Mouse (Mus musculus) heart, adult 18-20 months (tissue): ENCODE data around the gene Mpped2. TPM values are rescaled to one million over a fixed set of nuclear protein-coding genes. Genes with fewer than 3 reads are reported as not detected.

Experiments used
- DNase-seq, 2 experiments: peaks; one replicate each; pipeline ENCODE4 v3.0.0; 2021 to 2022; ENCODE audit warnings: mixed read lengths in 1 of 2
- total RNA-seq, 2 experiments: library from RNA; stranded (reverse); gene quantifications; 2 replicates each; pipeline ENCODE4 v1.2.3; 2021

Mpped2 gene
- total RNA-seq, 2 experiments from 2014 or later, result 18.1 to 18.9 TPM

- DNase-seq, result peak; percentile 30 to 37
Observed at GRCm38 (mm10) chr2:106798824-106799223, 105.8 kb downstream of the Mpped2 start.

- no peak for DNase-seq
Observed at GRCm38 (mm10) chr2:106815898-106816297, 122.8 kb downstream of the Mpped2 start.

DNA sequence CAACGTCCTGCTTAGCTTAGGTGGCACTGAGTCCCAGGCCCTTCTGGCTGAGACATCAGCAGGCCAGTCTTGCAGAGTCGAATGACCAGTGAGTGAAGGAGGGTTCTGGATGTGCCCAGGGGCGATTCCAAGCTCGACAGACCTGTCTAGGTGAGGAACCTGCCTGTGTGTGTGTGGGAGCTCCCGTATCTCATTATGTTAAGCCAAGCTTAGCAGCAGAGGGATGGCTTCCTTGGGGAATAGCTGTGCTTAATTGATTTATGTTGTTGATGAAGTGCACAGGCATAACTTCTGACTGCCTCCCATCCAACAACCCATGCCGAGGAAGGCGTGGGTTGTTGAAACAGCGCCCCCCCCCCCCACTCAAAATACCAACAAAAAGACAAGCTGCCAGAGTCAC is 128.2 kb downstream of the Mpped2 start:
- no peak for DNase-seq

DNA sequence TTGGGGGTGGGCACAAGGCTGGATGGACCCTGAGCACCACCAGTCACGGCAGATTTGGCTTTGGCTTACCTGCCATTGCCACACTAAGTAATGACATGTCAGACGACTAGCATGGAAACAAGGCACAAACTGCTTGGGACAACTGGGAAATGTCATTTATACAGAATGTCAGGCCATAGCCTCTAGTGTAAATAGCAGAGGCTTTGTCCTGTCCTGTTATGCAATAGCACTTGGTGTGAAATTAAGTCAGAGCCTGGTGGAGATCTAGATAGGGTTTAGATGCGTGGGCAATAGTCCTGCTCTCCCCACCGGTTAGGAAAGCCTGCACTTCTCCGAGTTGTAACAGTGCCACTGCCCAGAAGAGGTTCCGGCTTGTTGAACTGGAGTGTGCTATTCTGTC is 128.8 kb downstream of the Mpped2 start:
- DNase-seq, result no peak

- no peak for DNase-seq
Observed at GRCm38 (mm10) chr2:106822540-106822939, 129.5 kb downstream of the Mpped2 start.

GRCm38 (mm10) chr2:106825461-106825860 is 132.4 kb downstream of the Mpped2 start:
- DNase-seq, result no peak

DNA sequence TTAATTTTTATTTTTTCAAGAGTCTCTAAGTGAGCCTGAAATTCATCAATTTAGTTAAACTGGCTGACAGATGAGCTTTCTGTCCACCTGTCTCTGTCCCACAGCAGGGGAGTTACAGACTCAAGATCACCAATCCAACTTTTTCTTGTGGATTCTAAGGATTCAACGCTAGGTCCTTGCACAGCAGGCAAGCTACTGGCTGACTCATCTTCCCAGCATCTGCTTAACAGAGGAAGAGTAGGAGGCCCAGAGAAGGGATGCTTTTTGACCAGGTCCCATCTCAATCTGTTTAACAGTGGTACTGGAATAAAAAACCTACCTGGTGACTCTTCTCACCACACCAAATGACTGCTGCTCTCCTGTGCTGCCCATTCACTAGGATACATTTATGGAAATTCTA is 133.0 kb downstream of the Mpped2 start:
- DNase-seq, result no peak

DNA sequence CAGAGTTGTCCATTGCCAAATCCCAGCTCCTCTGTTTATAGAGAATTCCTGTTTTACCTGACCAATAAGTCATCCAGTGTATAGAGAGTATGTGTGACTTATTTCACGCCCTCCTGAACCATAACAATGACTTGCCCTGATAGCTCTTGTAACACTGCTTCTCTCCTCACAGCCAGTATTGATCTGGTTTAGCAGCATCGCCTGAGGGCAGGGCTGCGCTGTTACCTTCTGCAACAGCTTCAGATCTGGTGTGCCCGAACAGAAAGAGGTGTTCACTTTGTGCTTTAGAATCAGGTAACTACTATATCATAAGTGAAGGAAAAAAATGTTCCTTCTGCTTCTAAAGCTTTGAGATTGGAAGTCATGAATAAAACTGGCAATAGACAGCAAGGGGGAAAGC is 133.7 kb downstream of the Mpped2 start:
- no peak for DNase-seq

GRCm38 (mm10) chr2:106828573-106829310 is 135.7 kb downstream of the Mpped2 start:
- DNase-seq, result no peak

DNA sequence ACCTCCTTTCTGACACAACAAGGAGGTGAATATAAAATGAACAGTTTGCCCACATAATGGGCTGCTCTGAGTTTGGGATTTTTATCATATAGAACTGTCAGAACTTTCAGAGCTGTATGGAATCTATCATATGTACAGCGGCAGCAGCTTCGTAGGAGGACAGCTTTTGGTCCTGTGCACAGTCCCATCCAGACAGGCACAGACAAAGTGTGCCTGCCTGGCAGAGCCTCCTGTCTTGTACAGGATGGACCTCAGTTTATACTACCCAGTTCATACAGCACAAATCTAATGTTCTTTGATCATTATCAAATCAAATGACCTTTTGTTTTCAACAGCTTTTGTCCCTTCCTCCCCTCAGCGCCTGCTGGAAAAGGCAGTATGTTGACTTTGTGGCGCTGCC is 136.4 kb downstream of the Mpped2 start:
- no peak for DNase-seq

DNA sequence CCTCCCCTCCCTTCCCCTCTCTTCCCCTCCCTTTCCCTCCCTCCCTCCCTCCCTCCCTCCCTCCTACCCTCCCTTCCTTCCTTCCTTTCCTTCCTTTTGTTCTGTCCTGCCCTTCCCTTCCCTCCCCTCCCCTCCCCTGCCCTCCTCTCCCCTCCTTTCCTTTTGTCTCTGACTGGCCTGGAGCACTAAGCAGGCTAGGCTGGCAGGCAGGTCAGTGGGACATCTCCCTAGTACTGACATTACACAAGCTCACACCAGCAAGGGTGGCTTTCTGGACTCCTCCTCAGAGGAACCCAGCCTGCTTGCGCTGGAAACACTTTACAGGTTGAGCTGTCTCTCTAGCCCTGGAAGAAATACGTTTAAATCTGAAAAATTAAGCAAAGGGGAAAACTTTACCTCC is 139.5 kb downstream of the Mpped2 start:
- DNase-seq, result no peak

DNA sequence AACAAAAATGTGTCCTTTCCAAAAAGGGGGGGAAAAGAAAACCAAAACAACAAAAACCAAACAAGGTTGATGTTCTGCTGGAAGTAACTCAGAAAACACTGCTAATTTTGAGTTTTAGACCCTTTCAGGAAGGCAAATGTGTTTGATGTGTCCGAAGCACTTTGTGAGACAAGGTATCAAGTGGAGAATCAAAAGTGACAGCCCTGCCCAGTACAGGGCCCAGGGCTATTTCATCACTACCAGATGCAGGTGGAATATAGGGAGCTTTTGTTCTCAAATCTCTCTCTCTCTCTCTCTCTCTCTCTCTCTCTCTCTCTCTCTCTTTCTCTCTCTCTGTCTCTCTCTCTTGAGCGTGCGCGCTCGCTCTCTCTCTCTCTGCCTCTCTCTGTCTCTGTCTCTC is 140.1 kb downstream of the Mpped2 start:
- DNase-seq, result no peak

DNA sequence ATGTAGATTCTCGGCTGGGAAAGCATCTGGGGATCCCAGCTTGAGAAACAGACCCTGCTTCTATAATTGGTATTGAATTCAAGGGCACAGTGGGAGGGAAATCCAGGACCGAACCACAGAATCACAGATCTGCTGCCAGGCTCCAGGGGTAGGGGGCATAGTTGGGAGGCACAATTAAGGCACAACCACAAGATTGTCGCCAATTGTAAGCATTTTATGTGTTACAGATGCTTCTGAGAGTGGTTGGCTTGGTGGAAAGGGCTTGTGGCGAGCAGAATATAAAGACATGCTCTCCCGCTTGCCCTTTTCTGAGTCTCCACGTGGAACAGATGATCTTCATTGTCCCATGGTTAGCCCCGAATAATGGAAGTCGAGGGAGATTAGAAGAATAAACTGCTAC is 142.3 kb downstream of the Mpped2 start:
- no peak for DNase-seq

DNA sequence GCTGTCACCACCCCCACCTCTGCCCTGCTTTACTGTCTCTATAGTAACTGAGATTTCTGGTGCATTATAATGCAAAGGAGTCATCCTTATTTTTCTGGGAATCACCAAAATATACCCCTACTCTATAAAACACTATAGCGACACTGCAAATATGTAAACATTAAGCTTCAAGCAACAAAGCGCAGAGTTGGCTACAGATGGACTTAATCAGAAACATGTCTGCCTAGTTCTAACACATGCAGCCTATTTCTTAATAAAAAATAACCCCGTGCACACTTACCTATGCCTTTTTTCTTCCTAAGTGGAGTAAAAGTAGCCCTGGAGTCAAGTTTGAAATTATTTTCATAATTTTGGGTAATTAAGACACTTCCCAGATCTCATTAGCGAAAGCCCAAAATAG is 144.2 kb downstream of the Mpped2 start:
- DNase-seq, result no peak

- no peak for DNase-seq
Observed at GRCm38 (mm10) chr2:106844147-106844546, 151.1 kb downstream of the Mpped2 start.

DNA sequence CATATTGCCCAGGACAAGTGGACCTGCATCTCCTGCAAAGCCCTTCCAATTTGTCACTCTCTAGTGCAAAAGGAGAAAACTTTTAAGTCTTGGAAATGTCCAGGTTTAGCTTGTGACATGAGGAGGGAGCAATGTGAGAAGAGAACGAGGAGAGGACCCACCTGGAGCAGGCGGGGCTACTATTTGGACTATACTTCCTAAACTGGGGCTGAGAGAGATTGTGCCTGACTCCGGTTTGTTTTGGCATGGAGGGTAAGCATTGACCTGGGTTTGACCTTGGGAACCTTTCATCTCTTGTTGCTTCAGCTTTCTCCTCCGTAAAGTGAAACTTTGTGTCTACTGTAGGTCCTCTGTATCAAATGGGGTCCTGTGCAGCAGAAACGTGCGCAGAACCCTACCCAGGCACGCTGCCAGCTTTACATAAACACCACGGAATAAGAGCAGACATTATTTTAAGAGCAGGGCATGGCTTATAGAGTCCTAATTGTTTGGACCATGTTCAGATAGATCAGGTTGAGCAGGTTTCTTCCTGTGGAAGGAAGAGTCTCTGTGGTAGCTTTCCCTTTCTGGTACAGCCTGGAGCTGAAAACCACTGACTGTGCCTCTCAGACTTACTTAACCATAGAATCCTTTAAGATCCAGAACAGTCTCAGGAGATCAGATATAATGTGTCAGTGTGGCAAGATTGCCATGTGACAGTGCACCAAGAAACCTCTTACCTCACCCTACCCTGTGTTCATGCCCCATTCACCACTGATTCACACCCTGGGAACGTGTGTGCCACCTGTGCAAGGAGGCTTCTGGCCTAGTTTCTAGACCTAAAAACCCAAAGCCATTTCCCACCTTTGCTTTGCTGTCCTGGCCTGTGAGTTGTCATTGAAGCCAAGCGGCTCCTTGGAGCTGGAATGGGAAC is 152.0 kb downstream of the Mpped2 start:
- peak in 1 of 2 experiments; percentile 18 for DNase-seq

DNA sequence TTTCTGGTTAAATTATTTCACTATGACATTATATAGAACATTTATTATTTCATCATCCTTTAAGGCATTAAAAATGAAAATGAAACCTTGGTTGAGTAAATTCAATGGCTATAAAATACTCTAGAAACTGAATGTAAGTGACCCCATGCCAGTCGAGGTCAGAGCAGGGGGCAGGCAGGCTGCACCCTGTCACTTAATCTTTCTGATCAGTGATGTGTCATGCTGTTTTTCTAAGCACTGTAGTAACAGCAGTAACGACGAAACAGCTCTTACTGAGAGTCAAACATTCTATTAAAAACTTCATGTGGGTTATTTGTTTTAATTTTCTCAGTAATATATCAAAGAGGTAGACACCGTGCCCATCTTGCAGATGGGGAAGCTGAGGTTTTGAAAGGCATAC is 153.4 kb downstream of the Mpped2 start:
- DNase-seq, result no peak

DNA sequence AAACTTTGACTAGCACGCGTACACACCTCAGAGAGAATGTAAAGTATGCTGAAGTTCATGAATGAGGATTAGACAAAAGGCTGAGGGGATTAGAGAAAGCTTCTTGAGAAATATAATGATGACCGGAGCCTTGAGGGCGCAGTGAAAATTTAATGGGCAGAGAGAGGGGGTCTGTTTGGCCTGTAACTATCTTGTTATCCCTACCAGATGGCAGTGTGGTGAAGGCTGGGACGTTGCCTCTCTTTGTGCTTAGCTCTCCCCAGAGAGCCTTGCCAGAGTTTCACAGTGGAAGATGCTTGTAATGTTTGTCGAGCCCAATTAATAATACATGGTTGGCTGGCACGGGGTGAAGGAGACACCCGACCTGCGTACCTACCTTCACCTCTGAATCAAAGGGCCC is 156.3 kb downstream of the Mpped2 start:
- no peak for DNase-seq

GRCm38 (mm10) chr2:106851515-106851914 is 158.4 kb downstream of the Mpped2 start:
- DNase-seq, result no peak

DNA sequence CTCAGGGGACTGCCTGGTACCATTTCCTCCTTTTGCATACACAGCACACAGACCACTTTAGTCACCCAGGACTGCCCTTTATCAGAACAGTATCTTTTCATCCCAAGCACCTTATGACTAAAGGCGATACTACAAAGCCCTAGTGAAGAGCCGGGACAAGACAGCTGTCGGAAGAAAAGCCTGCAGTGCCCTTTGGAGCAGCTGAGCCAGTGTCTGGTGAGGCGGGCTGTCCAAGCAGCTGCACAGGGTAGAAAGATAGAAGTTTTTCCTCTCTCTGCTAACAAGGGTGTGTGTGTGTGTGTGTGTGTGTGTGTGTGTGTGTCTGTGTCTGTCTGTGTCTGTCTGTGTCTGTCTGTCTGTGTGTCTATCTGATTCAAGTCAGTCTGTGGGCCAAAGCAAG is 161.1 kb downstream of the Mpped2 start:
- DNase-seq, result no peak

DNA sequence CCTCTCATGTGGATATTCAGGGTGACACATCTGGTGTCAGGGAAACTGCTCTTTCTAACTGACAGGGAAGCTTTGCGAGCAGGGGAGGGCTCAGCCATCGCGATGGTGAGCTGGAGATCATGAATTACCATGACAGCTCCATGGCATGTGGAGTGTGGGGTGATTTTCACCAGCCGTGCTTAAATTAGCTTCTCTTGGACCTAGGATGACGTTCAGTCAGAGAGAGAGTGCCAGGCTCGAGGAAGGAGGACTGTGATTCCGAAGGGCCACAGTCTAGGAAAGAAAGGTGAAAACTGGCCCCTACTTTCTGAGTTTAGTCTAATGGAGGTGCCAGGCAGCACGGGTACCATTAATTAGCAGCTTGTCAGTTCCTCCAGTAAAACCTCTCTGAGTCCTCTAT is 161.7 kb downstream of the Mpped2 start:
- DNase-seq, result peak; percentile 32 to 48

GRCm38 (mm10) chr2:106855184-106855583 is 162.1 kb downstream of the Mpped2 start:
- no peak for DNase-seq

- DNase-seq, result peak in 1 of 2 experiments; percentile 18
Observed at GRCm38 (mm10) chr2:106855623-106856350, 162.7 kb downstream of the Mpped2 start.
